ENCODE assay signal across 9 mouse cellular contexts in the genomic region with DNA sequence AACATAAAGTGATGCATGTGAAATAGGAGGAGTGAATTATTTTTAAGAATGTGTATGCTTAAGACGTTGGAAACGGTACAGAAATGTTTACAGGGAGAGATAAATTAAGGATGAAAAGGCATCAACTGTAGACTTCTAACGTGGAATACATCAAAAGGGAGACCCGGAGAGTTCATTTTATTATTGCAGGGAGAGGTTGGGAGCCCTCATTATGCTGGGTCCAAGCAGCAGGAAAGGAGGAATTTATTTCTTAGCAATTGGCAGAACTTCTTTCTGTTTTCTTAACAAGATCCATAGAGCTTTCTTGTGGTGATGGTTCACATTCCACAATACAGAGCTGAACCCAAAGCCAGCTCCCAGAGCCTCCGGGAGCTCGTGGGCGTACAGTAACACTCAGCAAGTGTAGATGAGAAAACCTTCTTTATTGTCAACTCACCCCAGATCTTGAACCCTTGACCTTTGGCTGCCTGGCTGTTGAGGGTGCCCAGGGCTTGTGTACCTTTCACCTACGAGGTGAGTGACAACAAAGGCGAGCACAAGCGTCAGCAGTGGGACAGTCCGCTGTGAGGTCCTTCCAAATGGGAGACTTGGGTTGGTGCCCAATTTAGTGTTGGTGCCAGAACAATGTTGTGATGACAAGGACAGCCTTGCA.
DNase-seq lines count a peak whose midpoint lies in the region; ATAC-seq and TF ChIP-seq lines count a peak whose summit lies in the region.
"Had no signal": no experiment of that assay in that cellular context is flagged by ENCODE, and none has a peak within 500 bp of the region (broad histone marks: within the 10 kb centered on the region; RNA-seq: fewer than 3 reads in every experiment).

No protein-coding gene starts in this region.

- no peaks in the 10 kb centered on the region for H3K36me3 ChIP-seq in intestine, embryonic 16.5 days (ENCODE audit: control insufficient read depth, insufficient read depth, low read length)
- H3K36me3 ChIP-seq in intestine, embryonic 15.5 days = no peaks in the 10 kb centered on the region
- no peaks in the 10 kb centered on the region for H3K36me3 ChIP-seq in heart, postnatal 0 days (replicated peaks; ENCODE audit: control insufficient read depth, insufficient read depth, low read length)

- H3K9ac ChIP-seq in intestine, embryonic 16.5 days (ENCODE audit: low read depth, low read length) = no peak overlapping the region
- no peak overlapping the region for H3K9ac ChIP-seq in intestine, embryonic 15.5 days
- no peak overlapping the region for H3K9ac ChIP-seq in heart, postnatal 0 days (replicated peaks; ENCODE audit: low read depth, low read length)

- no peaks in the 10 kb centered on the region for H3K4me1 ChIP-seq in intestine, embryonic 16.5 days (ENCODE audit: control insufficient read depth, insufficient read depth, low read length)
- H3K4me1 ChIP-seq in intestine, embryonic 15.5 days (replicated peaks) = no peaks in the 10 kb centered on the region
- no peaks in the 10 kb centered on the region for H3K4me1 ChIP-seq in heart, postnatal 0 days (ENCODE audit: control insufficient read depth, insufficient read depth)

- no peaks in the 10 kb centered on the region for H3K27me3 ChIP-seq in intestine, embryonic 16.5 days (replicated peaks; ENCODE audit: control insufficient read depth, insufficient read depth, low read length)
- H3K27me3 ChIP-seq in intestine, embryonic 15.5 days (replicated peaks) = no peaks in the 10 kb centered on the region
- no peaks in the 10 kb centered on the region for H3K27me3 ChIP-seq in heart, postnatal 0 days (ENCODE audit: control insufficient read depth, insufficient read depth, low read length)

- H3K4me2 ChIP-seq in intestine, embryonic 16.5 days (ENCODE audit: low read depth, low read length) = no peak overlapping the region
- H3K4me2 ChIP-seq in intestine, embryonic 15.5 days (replicated peaks) = no peak overlapping the region
- no peak overlapping the region for H3K4me2 ChIP-seq in heart, postnatal 0 days (ENCODE audit: low read depth, low read length)

- H3K27ac ChIP-seq in intestine, embryonic 16.5 days (ENCODE audit: low read length) = no peak overlapping the region
- H3K27ac ChIP-seq in intestine, embryonic 15.5 days = no peak overlapping the region
- H3K27ac ChIP-seq in heart, postnatal 0 days (ENCODE audit: low read depth) = peak overlapping the region; percentile 9; the same call in 1 of the 2 replicates
- H3K27ac ChIP-seq: heart, adult 2 months had no signal

- no peaks in the 10 kb centered on the region for H3K9me3 ChIP-seq in intestine, embryonic 16.5 days (ENCODE audit: control insufficient read depth, low read length)
- H3K9me3 ChIP-seq in intestine, embryonic 15.5 days = no peaks in the 10 kb centered on the region
- no peaks in the 10 kb centered on the region for H3K9me3 ChIP-seq in heart, postnatal 0 days (replicated peaks; ENCODE audit: control insufficient read depth, low read length)

- no peak for TF ChIP-seq CTCF in heart, postnatal 0 days (IDR thresholded peaks at IDR 0.05; ENCODE audit: low read depth)

- DNase-seq in right cerebral cortex, adult 18-20 months = peak; percentile 6
- DNase-seq in right cerebral cortex, postnatal 4 days = no peak
- DNase-seq in heart, postnatal 0 days (ENCODE audit: low spot score) = no peak
- DNase-seq in frontal cortex, postnatal 25 days (ENCODE audit: low spot score in 2 of 2) = no peak
- DNase-seq in retina, embryonic 14.5 days (ENCODE audit: low spot score) = no peak
- DNase-seq: layer of hippocampus, adult 9-11 months had no signal

- TF ChIP-seq EP300 in heart, postnatal 0 days (IDR thresholded peaks at IDR 0.05; ENCODE audit: low read depth) = no peak

- ATAC-seq in intestine, embryonic 16.5 days = 0 out of 2 replicates have a peak, but pooled peaks have one; percentile 9
- no peak for ATAC-seq in intestine, embryonic 15.5 days
- peak; percentile 66 for ATAC-seq in heart, postnatal 0 days (ENCODE audit: insufficient read depth, low read depth)

- H3K4me3 ChIP-seq in intestine, embryonic 16.5 days (ENCODE audit: low read length) = no peak overlapping the region
- H3K4me3 ChIP-seq in intestine, embryonic 15.5 days (replicated peaks) = no peak overlapping the region
- H3K4me3 ChIP-seq in heart, postnatal 0 days (ENCODE audit: low read depth, low read length) = no peak overlapping the region
- H3K4me3 ChIP-seq: heart, adult 2 months had no signal

- WGBS in intestine, embryonic 16.5 days = 64% methylated on average over 11 of the region's 11 CpGs
- WGBS in intestine, embryonic 15.5 days = 57% methylated on average over 11 of the region's 11 CpGs
- WGBS in heart, postnatal 0 days = 50% methylated on average over 11 of the region's 11 CpGs
